Mouse (Mus musculus) MEL (cell line): ENCODE measurements around the gene Qtrt1. TPM values are rescaled to one million over a fixed set of nuclear protein-coding genes. Genes with fewer than 3 reads are reported as not detected.
A peak's percentile ranks its signal among the peaks of the same experiment; 100 is the strongest.

Experiments used
- DNase-seq: peaks from one replicate; pipeline ENCODE4 v3.0.0; 2011; ENCODE audit warnings: low read depth, low spot score
- H3K27ac ChIP-seq: 2 replicates; pipeline ENCODE4 v1.5.1; 2012; ENCODE audit warnings: low read depth, mild to moderate bottlenecking, control low read depth, low read length, moderate library complexity; ENCODE audit not compliant: control insufficient read depth
- H3K27me3 ChIP-seq, 2 experiments: fragments of 150-350 bp in 1 of 2; sonication (generic) in 1 of 2; 2 replicates each; pipeline ENCODE4 v1.6.1; 2012; ENCODE audit warnings: low read length in 2 of 2, mild to moderate bottlenecking in 2 of 2, improper control_type of control experiment in 1 of 2, moderate library complexity in 1 of 2; ENCODE audit not compliant: insufficient read depth in 2 of 2, control insufficient read depth in 1 of 2
- H3K36me3 ChIP-seq, 2 experiments: 2 replicates each; pipeline ENCODE4 v1.6.1; 2012 to 2014; ENCODE audit warnings: low read length in 2 of 2, improper control_type of control experiment in 1 of 2, inconsistent platforms in 1 of 2, mild to moderate bottlenecking in 1 of 2; ENCODE audit not compliant: insufficient read depth in 2 of 2, control insufficient read depth in 1 of 2
- H3K4me1 ChIP-seq, 2 experiments: fragments of 150-350 bp in 1 of 2; sonication (generic) in 1 of 2; 2 replicates each; pipeline ENCODE4 v1.6.1; 2012; ENCODE audit warnings: low read length in 2 of 2, improper control_type of control experiment in 1 of 2, mild to moderate bottlenecking in 1 of 2; ENCODE audit not compliant: insufficient read depth in 2 of 2, control insufficient read depth in 1 of 2
- H3K4me3 ChIP-seq, 2 experiments: fragments of 150-350 bp in 1 of 2; sonication (generic) in 1 of 2; 2 replicates each; pipeline ENCODE4 v1.5.1; 2012; ENCODE audit warnings: low read depth in 2 of 2, low read length in 2 of 2, mild to moderate bottlenecking in 2 of 2, moderate library complexity in 2 of 2, control low read depth in 1 of 2, improper control_type of control experiment in 1 of 2; ENCODE audit not compliant: control insufficient read depth in 1 of 2, insufficient read depth in 1 of 2
- H3K79me2 ChIP-seq: 2 replicates; pipeline ENCODE4 v1.6.1; 2012; ENCODE audit warnings: mild to moderate bottlenecking, low read length, moderate library complexity; ENCODE audit not compliant: control insufficient read depth, poor library complexity, insufficient read depth
- H3K9ac ChIP-seq: 2 replicates; pipeline ENCODE4 v1.6.1; 2012; ENCODE audit warnings: low read depth, mild to moderate bottlenecking, control low read depth, low read length, moderate library complexity; ENCODE audit not compliant: control insufficient read depth, poor library complexity, severe bottlenecking
- H3K9me3 ChIP-seq: fragments of 150-350 bp; sonication (generic); replicated peaks from 2 replicates; pipeline ENCODE4 v1.6.1; 2012; ENCODE audit warnings: mild to moderate bottlenecking, low read length, improper control_type of control experiment, moderate library complexity; ENCODE audit not compliant: insufficient read depth
- BHLHE40 ChIP-seq: IDR thresholded peaks from 2 replicates; pipeline ENCODE4 v1.6.1; 2012; ENCODE audit warnings: low read depth, mild to moderate bottlenecking, inconsistent platforms, low read length, improper control_type of control experiment, borderline replicate concordance
- CHD1 ChIP-seq: IDR thresholded peaks from 2 replicates; pipeline ENCODE4 v1.6.1; 2012; ENCODE audit warnings: low read depth, mild to moderate bottlenecking, inconsistent platforms, low read length, improper control_type of control experiment
- CHD2 ChIP-seq: IDR thresholded peaks from 2 replicates; pipeline ENCODE4 v1.6.1; 2011; ENCODE audit warnings: low read length, improper control_type of control experiment
- E2F4 ChIP-seq: IDR thresholded peaks from 2 replicates; pipeline ENCODE4 v1.6.1; 2011; ENCODE audit warnings: low read depth, low read length, improper control_type of control experiment, borderline replicate concordance
- ELF1 ChIP-seq: IDR thresholded peaks from 2 replicates; pipeline ENCODE4 v1.6.1; 2014; ENCODE audit warnings: low read depth, mild to moderate bottlenecking, inconsistent platforms, low read length, improper control_type of control experiment, moderate library complexity
- EP300 ChIP-seq, 2 experiments: IDR thresholded peaks; 2 replicates each; pipeline ENCODE4 v1.6.1; 2011; ENCODE audit warnings: improper control_type of control experiment in 2 of 2, low read length in 2 of 2, low read depth in 1 of 2, mild to moderate bottlenecking in 1 of 2
- ETS1 ChIP-seq: IDR thresholded peaks from 2 replicates; pipeline ENCODE4 v1.6.1; 2012; ENCODE audit warnings: low read depth, mild to moderate bottlenecking, inconsistent platforms, low read length, improper control_type of control experiment, moderate library complexity
- GATA1 ChIP-seq: IDR thresholded peaks from 2 replicates; pipeline ENCODE4 v1.6.1; 2011; ENCODE audit warnings: low read depth, low read length, improper control_type of control experiment
- KAT2A ChIP-seq: conservative IDR thresholded peaks from 2 replicates; pipeline ENCODE4 v1.6.1; 2012; ENCODE audit warnings: low read depth, low read length, improper control_type of control experiment, inconsistent platforms
- MAX ChIP-seq: IDR thresholded peaks from 2 replicates; pipeline ENCODE4 v1.6.1; 2011; ENCODE audit warnings: low read length, improper control_type of control experiment
- MEF2A ChIP-seq: IDR thresholded peaks from 2 replicates; pipeline ENCODE4 v1.6.1; 2014; ENCODE audit warnings: low read depth, mild to moderate bottlenecking, inconsistent platforms, low read length, improper control_type of control experiment; ENCODE audit not compliant: poor library complexity, insufficient replicate concordance, severe bottlenecking; ENCODE audit errors: extremely low read depth
- MXI1 ChIP-seq: IDR thresholded peaks from 2 replicates; pipeline ENCODE4 v1.6.1; 2011; ENCODE audit warnings: mild to moderate bottlenecking, low read depth, low read length, improper control_type of control experiment
- MYB ChIP-seq: IDR thresholded peaks from 2 replicates; pipeline ENCODE4 v1.6.1; 2011; ENCODE audit warnings: mild to moderate bottlenecking, low read depth, low read length, improper control_type of control experiment
- NELFE ChIP-seq: IDR thresholded peaks from 2 replicates; pipeline ENCODE4 v1.6.1; 2011; ENCODE audit warnings: low read depth, low read length, improper control_type of control experiment
- NRF1 ChIP-seq: IDR thresholded peaks from 2 replicates; pipeline ENCODE4 v1.6.1; 2014; ENCODE audit warnings: low read depth, mild to moderate bottlenecking, inconsistent platforms, low read length, improper control_type of control experiment, moderate library complexity; ENCODE audit not compliant: poor library complexity, insufficient read depth, severe bottlenecking
- POLR2A ChIP-seq, 2 experiments: IDR thresholded peaks; 2 replicates each; pipeline ENCODE4 v1.6.1; 2011 to 2012; ENCODE audit warnings: low read length in 2 of 2, mild to moderate bottlenecking in 2 of 2, control low read depth in 1 of 2, improper control_type of control experiment in 1 of 2, low read depth in 1 of 2, moderate library complexity in 1 of 2; ENCODE audit not compliant: control insufficient read depth in 1 of 2, insufficient read depth in 1 of 2, poor library complexity in 1 of 2
- POLR2AphosphoS2 ChIP-seq: IDR thresholded peaks from 2 replicates; pipeline ENCODE4 v1.6.1; 2011; ENCODE audit warnings: low read length, improper control_type of control experiment
- POLR2AphosphoS5 ChIP-seq: IDR thresholded peaks from 2 replicates; pipeline ENCODE4 v1.6.1; 2012; ENCODE audit warnings: low read depth, borderline replicate concordance, mild to moderate bottlenecking, inconsistent platforms, low read length, moderate library complexity, mixed read lengths
- RCOR1 ChIP-seq: IDR thresholded peaks from 2 replicates; pipeline ENCODE4 v1.6.1; 2012; ENCODE audit warnings: low read depth, mild to moderate bottlenecking, inconsistent platforms, low read length, improper control_type of control experiment
- SIN3A ChIP-seq: IDR thresholded peaks from 2 replicates; pipeline ENCODE4 v1.6.1; 2012; ENCODE audit warnings: low read length, improper control_type of control experiment, inconsistent platforms
- SMC3 ChIP-seq: IDR thresholded peaks from 2 replicates; pipeline ENCODE4 v1.6.1; 2011; ENCODE audit warnings: low read depth, low read length, improper control_type of control experiment
- TAL1 ChIP-seq: IDR thresholded peaks from 2 replicates; pipeline ENCODE4 v1.6.1; 2012; ENCODE audit warnings: mild to moderate bottlenecking, inconsistent platforms, low read length, moderate library complexity, mixed read lengths
- TBP ChIP-seq: IDR thresholded peaks from 2 replicates; pipeline ENCODE4 v1.8.0; 2011; ENCODE audit warnings: low read depth, low read length, improper control_type of control experiment
- TCF12 ChIP-seq: IDR thresholded peaks from 2 replicates; pipeline ENCODE4 v1.6.1; 2014; ENCODE audit warnings: low read depth, mild to moderate bottlenecking, inconsistent platforms, low read length, improper control_type of control experiment, moderate library complexity
- USF1 ChIP-seq: IDR thresholded peaks from 2 replicates; pipeline ENCODE4 v1.6.1; 2014; ENCODE audit warnings: low read depth, mild to moderate bottlenecking, inconsistent platforms, low read length, improper control_type of control experiment, moderate library complexity
- USF2 ChIP-seq, 2 experiments: IDR thresholded peaks; 2 replicates each; pipeline ENCODE4 v1.6.1; 2011 to 2012; ENCODE audit warnings: improper control_type of control experiment in 2 of 2, low read length in 2 of 2, borderline replicate concordance in 1 of 2, inconsistent platforms in 1 of 2, low read depth in 1 of 2, mild to moderate bottlenecking in 1 of 2; ENCODE audit not compliant: insufficient read depth in 1 of 2
- ZKSCAN1 ChIP-seq: IDR thresholded peaks from 2 replicates; pipeline ENCODE4 v1.6.1; 2012; ENCODE audit warnings: low read depth, mild to moderate bottlenecking, inconsistent platforms, low read length, improper control_type of control experiment, moderate library complexity
- ZMIZ1 ChIP-seq: IDR thresholded peaks from 2 replicates; pipeline ENCODE4 v1.6.1; 2012; ENCODE audit warnings: low read depth, mild to moderate bottlenecking, inconsistent platforms, low read length, improper control_type of control experiment, moderate library complexity
- polyA plus RNA-seq, 2 experiments: library from polyadenylated mRNA; stranded (reverse) in 1 of 2; unstranded in 1 of 2; fragments of >175 nt in 1 of 2; fragments of >200 nt in 1 of 2; gene quantifications; 2 replicates each; pipeline versions ENCODE4 v1.2.1 to v1.2.4; 2012; ENCODE audit warnings: low replicate concordance in 2 of 2, low read depth in 1 of 2; ENCODE audit not compliant: insufficient read length in 2 of 2, insufficient read depth in 1 of 2, missing spikeins in 1 of 2
- total RNA-seq: library from RNA; depleted of rRNA; stranded (reverse); fragments of 300-350 nt; gene quantifications from 2 replicates; pipeline ENCODE4 v1.2.3, GENCODE M21; 2012

Qtrt1 gene
- total and polyA plus RNA-seq, 3 experiments: 199 to 244 TPM; not detected in 1

GRCm38 (mm10) chr9:21379195-21379594 is 32.4 kb upstream of the Qtrt1 start:
- TF ChIP-seq SMC3 (no peak), POLR2AphosphoS2 (no peak), SIN3A (peak; percentile 30; the same call in 1 of the 2 replicates), USF1 (no peak), MAX (peak; percentile 44; the same call in 1 of the 2 replicates), GATA1 (peak; percentile 93), MYB (no peak), CHD2 (no peak; the same call in 1 of the 2 replicates), RCOR1 (peak; percentile 97), BHLHE40 (peak; percentile 46; the same call in 1 of the 2 replicates), NRF1 (no peak), EP300 (IDR thresholded peaks at IDR 0.05; ENCODE audit: low read depth in 1 of 2, low read length in 2 of 2) (peak; percentile 88 to 91), MXI1 (no peak), POLR2A (IDR thresholded peaks at IDR 0.05; ENCODE audit: control insufficient read depth in 1 of 2, insufficient read depth in 1 of 2, low read depth in 1 of 2, low read length in 2 of 2, poor library complexity in 1 of 2) (peak in 1 of 2 experiments; percentile 8; a peak in 1 of 4 replicates), ZKSCAN1 (no peak), TBP (no peak), TCF12 (peak; percentile 91), E2F4 (no peak), TAL1 (peak; percentile 80), MEF2A (no peak), CHD1 (no peak), NELFE (no peak), USF2 (IDR thresholded peaks at IDR 0.05; ENCODE audit: borderline replicate concordance in 1 of 2, insufficient read depth in 1 of 2, low read depth in 1 of 2, low read length in 2 of 2) (no peak), ETS1 (peak; percentile 76), POLR2AphosphoS5 (no peak), ZMIZ1 (no peak), KAT2A (no peak), ELF1 (no peak)
- H3K27ac ChIP-seq: no peak overlapping the region
- no peaks in the 10 kb centered on the region for H3K27me3 ChIP-seq
- peaks cover 95% of the 10 kb centered on the region for H3K79me2 ChIP-seq
- no peak overlapping the region for H3K4me3 ChIP-seq
- H3K4me1 ChIP-seq: peaks cover 20 to 23% of the 10 kb centered on the region in 2 experiments
- no peak overlapping the region for H3K9ac ChIP-seq
- H3K36me3 ChIP-seq: peaks cover 53 to 77% of the 10 kb centered on the region in 2 experiments
- no peaks in the 10 kb centered on the region for H3K9me3 ChIP-seq
- peak; percentile 79 for DNase-seq
